Mouse (Mus musculus): ENCODE results near the gene Ccdc167.

Gene Ccdc167

GRCm38 (mm10) chr17:29716732-29717445 lies at the start of gene Ccdc167:
Ccdc167 (minus strand) TSS chr17:29717044.
- peak; percentile 95 to 98 for DNase-seq (ENCODE audit: low spot score in 2 of 2)

GRCm38 (mm10) chr17:29765380-29765779 lies 48.5 kb upstream of the Ccdc167 start:
- no peak for DNase-seq (ENCODE audit: low spot score in 2 of 2)

- peak; percentile 72 to 89 for DNase-seq (ENCODE audit: low spot score in 2 of 2)
These were observed 45.7 kb upstream of the Ccdc167 start for GRCm38 (mm10) chr17:29762551-29762950.

- DNase-seq (ENCODE audit: low spot score in 2 of 2): no peak
These were observed 45.1 kb upstream of the Ccdc167 start for GRCm38 (mm10) chr17:29761938-29762337.

- DNase-seq (ENCODE audit: low spot score in 2 of 2): no peak
These were observed 43.8 kb upstream of the Ccdc167 start for GRCm38 (mm10) chr17:29760404-29761375.

- no peak for DNase-seq (ENCODE audit: low spot score in 2 of 2)
These were observed 43.1 kb upstream of the Ccdc167 start for GRCm38 (mm10) chr17:29759963-29760362.

- DNase-seq (ENCODE audit: low spot score in 2 of 2): no peak
These were observed 39.5 kb upstream of the Ccdc167 start for GRCm38 (mm10) chr17:29756381-29756780.

GRCm38 (mm10) chr17:29754510-29754909 lies 37.7 kb upstream of the Ccdc167 start:
- no peak for DNase-seq (ENCODE audit: low spot score in 2 of 2)

GRCm38 (mm10) chr17:29747466-29747865 lies 30.6 kb upstream of the Ccdc167 start:
- no peak for DNase-seq (ENCODE audit: low spot score in 2 of 2)

GRCm38 (mm10) chr17:29737849-29738804 lies 21.3 kb upstream of the Ccdc167 start:
- no peak for DNase-seq (ENCODE audit: low spot score in 2 of 2)

- no peak for DNase-seq (ENCODE audit: low spot score in 2 of 2)
These were observed 19.7 kb upstream of the Ccdc167 start for GRCm38 (mm10) chr17:29736448-29737014.

GRCm38 (mm10) chr17:29732522-29732921 lies 15.7 kb upstream of the Ccdc167 start:
- DNase-seq (ENCODE audit: low spot score in 2 of 2): no peak

GRCm38 (mm10) chr17:29731953-29732325 lies 15.1 kb upstream of the Ccdc167 start:
- no peak for DNase-seq (ENCODE audit: low spot score in 2 of 2)

- no peak for DNase-seq (ENCODE audit: low spot score in 2 of 2)
These were observed 14.6 kb upstream of the Ccdc167 start for GRCm38 (mm10) chr17:29731266-29731952.

- DNase-seq (ENCODE audit: low spot score in 2 of 2): no peak
These were observed 13.8 kb upstream of the Ccdc167 start for GRCm38 (mm10) chr17:29730510-29731265.

- no peak for DNase-seq (ENCODE audit: low spot score in 2 of 2)
These were observed 11.2 kb upstream of the Ccdc167 start for GRCm38 (mm10) chr17:29728082-29728481.

GRCm38 (mm10) chr17:29725027-29725620 lies 8.3 kb upstream of the Ccdc167 start:
- DNase-seq (ENCODE audit: low spot score in 2 of 2): no peak

- no peak for DNase-seq (ENCODE audit: low spot score in 2 of 2)
These were observed 7.8 kb upstream of the Ccdc167 start for GRCm38 (mm10) chr17:29724610-29725009.

GRCm38 (mm10) chr17:29720755-29721365 lies 4.0 kb upstream of the Ccdc167 start:
- no peak for DNase-seq (ENCODE audit: low spot score in 2 of 2)

Data from spleen, postnatal 4 days (tissue).